Mouse (Mus musculus) gastrocnemius, adult 18-20 months (tissue): ENCODE results near the gene Prpf6. TPM values are rescaled to one million over a fixed set of nuclear protein-coding genes. Genes with fewer than 3 reads are reported as not detected.
A peak's percentile ranks its signal among the peaks of the same experiment; 100 is the strongest.

Experiments used
- DNase-seq: peaks from one replicate; pipeline ENCODE4 v3.0.0; 2021; ENCODE audit warnings: low spot score
- total RNA-seq, 2 experiments: library from RNA; stranded (reverse); gene quantifications; 2 replicates each; pipeline ENCODE4 v1.2.3; 2021

Gene Prpf6
- total RNA-seq, 2 experiments from 2014 or later, result 30.8 to 34.2 TPM

DNA sequence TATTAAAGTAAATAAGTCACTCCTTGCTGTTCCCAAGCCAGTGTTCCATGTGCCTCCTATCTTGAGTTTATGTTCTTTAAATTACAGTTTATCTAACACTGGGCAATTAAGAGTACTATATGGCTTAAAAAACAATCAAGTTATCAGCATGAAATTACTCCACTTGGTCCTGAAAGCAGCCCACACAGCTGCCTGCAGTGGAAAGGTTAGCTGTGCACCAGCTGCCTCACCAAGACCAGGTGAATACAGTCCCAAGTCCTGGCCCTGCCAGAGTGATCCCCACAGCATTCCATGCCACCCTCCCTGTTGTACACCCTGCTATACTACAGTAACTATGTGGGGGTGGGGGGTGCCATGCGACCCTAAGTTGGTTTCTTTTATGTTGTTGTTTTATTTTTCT, 61.9 kb downstream of the Prpf6 start:
- DNase-seq, result no peak

GRCm38 (mm10) chr2:181656734-181657133, 65.1 kb downstream of the Prpf6 start, which contains the start of gene Gm29797:
Gene Gm29797 (plus strand): TSS chr2:181657034.
- DNase-seq, result no peak

DNA sequence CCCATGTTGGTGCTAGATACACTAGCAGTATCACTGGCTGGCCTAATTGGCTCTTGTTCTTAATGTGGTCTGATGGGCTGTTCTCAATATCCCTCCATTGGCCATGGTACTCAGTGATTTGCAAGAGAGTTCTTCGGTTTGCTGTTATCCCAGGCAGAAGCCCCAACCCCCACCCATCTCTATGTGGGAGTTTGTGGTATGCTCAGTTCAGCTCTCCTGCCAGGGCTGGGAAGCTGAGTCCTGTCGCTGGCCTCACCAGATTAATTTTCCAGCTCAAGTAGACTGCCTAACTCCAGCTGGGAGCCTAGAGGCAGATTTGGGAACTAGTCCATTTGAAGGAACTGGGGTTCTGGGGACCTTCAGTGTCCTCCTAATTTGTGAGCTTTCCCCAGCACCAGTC, 65.8 kb downstream of the Prpf6 start:
- no peak for DNase-seq

- DNase-seq, result no peak
Measured at GRCm38 (mm10) chr2:181658528-181658927, 66.9 kb downstream of the Prpf6 start.

DNA sequence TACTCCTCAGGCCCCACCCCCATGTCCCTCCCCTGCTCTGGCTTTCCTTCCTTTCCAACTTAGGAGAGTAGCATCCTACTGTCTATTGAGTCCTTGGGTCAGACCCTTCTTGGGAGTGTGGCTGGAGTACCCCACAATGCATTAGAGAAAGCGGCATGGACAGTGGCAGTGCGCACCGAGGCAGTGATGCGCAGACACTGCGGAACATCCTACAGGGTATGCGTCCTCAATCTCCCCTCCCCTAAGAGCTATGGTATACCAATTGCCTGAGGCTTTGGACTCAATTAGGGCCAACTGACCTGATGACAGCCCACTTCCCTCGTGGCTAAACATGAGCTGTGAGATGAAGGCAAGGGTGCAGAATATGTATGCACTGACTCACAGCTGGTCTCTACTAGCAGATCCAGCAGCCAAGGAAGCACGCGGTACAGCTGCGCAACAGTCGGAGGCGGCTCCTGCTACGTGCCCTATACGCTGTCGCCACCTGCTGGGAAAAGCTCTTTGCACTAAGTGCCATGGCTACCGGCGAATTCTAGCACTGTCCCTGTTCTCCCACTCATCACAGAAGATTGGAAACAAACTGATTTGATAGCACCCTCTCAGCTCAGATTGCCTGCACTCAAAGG, 67.4 kb downstream of the Prpf6 start:
- DNase-seq, result peak; percentile 40

GRCm38 (mm10) chr2:181659609-181660055, 68.0 kb downstream of the Prpf6 start:
- peak; percentile 84 for DNase-seq

DNA sequence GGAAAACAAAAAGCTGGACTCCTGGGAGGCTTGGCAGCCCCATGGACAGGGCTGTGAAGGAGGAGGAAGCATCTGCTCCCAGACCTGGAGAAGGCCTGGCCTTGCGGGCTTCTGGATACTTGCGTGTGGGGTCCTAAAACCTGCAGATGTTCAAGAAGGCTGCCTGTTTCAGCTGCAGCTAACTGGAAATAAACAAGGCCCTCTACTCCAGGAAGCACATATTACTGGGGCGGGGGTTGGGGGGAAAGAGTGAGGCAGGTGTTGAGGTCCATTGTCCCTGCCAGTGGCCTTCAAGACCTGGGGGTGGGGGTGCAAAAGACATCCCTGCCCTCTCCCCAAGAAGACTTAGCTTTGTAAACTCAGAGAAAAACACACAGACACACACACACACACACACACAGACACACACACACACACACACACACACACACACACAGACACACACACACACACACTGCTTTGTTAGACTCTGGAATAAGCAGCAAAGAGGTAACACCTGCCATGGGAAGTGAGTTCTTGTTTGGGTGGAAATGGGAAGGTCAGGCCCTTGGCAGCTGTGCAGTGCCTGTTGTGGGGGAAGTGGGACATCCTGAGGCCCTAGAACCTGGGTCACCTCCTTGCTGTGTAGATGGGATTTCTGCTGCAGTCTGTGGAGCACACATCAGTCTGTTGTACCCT, 71.1 kb downstream of the Prpf6 start:
- no peak for DNase-seq

- no peak for DNase-seq
Measured at GRCm38 (mm10) chr2:181663298-181663630, 71.6 kb downstream of the Prpf6 start.

- no peak for DNase-seq
Measured at GRCm38 (mm10) chr2:181670285-181670912, 78.7 kb downstream of the Prpf6 start.

DNA sequence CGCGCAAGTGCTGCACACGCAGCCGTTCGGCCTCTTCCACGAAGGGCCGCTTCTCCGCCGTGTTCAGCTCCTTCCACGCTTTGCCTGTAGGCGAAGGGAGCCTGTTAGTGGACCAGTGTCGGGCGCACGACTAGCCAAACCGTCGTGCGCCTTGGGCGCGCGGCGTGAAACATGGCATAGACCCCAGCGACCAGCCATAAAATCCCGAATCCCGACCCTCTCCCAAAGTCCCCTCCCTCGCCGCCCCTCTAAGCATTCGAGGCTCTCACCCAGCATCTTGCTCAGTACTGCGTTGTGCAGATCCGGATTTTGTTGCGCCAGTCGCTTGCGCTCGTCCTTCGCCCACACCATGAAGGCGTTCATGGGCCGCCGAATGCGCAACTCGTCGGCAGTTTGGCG, 79.2 kb downstream of the Prpf6 start:
- no peak for DNase-seq

DNA sequence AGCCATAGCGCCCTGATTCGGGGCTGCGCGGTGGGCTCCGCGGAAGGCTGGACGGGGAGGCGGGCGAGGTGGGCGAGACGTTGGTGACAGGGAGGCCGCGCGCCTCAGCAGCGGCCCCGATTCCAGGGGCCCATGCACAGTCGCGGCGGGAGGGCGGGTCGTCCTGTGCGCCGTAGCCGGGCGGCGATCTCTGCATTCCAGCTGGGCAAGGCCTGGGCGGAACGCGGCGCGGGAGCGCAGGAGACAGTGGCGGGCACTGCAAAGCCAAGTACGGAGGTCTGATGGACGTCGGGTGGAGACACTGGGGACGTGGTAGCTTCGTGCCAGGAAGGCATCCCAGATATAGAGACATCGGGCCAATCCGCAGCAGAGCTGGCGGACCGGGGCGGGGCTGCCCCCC, 79.7 kb downstream of the Prpf6 start, which contains the start of gene Sox18:
Gene Sox18, minus strand, starts transcription at position 315 of the 400 bp plus-strand sequence.
- DNase-seq, result peak; percentile 40

DNA sequence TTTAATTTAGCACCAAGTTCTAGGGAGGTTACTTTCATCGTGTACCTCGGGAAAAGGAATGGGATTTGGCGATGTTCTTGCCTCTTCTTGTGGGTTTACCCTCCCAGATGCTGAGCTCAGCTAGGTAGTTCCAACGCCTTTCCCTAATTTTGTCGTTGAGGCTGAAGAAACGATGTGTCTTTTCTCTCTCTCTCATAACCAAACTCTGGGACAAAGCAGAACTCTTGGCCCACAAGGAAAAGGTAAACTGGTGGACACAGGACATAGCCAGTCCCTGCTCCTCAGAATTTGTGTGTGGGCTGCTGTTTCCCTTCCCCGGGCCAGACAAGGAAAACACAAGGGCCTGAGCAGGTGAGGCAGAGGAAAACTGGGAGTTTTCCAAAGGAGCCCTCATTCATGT, 80.3 kb downstream of the Prpf6 start:
- DNase-seq, result no peak

DNA sequence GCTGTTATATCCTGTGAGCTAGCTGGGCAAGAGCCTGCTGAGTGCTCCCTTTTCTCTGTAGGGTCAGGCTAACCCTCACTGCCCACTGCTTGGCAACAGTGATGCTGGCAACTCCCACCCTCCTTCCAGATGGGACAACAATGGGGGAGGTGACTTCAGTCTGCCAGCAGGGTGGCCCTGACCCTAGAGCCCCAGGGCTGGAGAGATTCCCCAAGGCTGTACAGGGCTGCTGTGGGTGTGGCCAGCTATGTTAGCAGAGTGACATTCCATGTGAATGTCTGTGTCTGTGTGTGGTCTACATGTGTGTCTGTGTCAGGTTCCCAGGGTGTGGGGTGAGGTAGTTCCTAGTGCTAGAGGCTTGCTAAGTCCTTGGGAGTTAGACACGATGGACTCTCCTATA, 81.8 kb downstream of the Prpf6 start:
- no peak for DNase-seq

DNA sequence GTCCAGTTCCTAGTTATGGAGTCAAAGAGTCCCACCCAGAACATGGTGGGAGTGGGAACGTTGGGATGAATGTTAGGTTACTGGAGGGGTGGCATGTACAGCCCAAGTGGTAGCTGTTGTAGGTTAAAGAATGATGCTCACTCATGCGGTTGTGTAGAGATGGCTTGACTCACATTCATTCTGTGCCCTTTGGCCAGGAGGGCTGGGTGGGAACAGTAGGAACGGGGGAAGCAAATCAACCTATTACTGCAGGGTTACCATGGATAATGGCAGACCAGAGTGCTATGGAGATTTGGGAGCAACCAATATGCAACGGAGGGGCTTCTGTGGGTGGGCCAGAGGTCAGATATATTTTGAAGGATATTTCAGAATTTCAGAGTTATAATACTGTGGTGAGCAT, 83.3 kb downstream of the Prpf6 start:
- DNase-seq, result no peak

DNA sequence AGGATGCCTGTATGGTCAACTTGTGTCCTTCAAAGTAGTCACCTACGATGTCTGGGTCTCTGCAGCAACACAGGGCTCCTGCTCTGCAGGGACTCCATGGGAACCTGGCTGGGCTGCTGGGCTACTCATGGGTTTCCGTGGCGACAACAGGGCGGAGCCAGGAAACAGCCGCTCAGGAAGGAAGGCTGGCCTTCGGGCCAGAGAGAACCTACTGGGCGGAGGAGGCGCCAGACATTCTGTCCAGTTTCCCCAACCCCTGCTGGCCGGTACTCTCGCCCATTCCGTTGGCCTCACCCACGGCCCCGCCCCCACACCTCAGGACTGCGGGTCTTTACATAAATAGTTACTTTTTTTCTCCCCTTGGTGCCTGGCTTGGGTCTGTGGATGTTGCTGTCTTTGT, 83.8 kb downstream of the Prpf6 start:
- DNase-seq, result peak; percentile 40

- DNase-seq, result no peak
Measured at GRCm38 (mm10) chr2:181676424-181676823, 84.8 kb downstream of the Prpf6 start.

DNA sequence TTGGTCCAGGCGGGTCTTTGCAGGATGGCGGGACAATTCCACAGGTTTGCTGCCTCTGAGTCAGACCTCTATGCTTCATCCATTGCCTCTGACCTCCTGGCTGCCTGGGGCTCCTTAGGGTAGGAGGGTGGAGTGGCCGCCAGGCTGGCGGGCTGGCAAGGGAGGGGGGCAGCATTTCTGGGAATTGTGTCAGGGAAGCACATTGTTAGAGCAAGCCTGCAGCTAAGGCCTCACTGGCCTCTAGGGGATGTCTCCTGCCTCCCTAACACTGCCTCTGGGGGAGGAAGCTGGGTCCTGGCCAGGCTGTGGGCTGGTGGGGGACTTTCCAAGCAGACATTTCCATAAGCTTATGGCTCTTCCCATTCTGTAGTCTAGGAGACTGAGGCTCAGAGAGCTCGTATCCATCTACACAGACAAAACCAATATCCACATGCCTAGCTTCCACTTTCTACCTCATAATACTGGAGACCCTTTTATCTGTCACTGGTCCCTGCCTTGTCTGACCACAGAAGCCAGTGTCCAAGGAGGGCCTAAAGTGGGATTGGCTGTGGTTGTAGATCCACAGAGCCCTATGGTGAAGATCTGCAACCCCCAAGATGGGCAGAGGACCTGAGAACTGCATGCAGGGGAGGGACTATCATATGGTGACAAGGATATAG, 85.6 kb downstream of the Prpf6 start:
- DNase-seq, result peak; percentile 34

DNA sequence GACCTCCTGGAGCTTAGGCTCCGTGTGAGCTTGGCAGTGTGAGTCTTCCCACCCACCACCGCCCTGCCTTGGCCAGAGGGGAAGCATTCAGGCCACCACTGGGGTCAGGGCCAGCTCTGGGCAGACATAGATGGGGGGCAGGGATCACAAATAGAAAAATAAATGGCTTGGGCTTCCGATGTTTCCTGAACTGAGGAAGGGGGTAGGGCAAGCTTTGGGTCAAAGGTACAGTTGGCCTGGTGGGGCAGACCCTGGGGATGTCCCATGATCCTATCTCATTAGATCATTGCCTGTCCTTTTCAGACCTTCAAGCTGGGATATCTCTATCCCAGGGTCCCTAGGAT, 86.1 kb downstream of the Prpf6 start:
- DNase-seq, result no peak

GRCm38 (mm10) chr2:181678780-181679179, 87.1 kb downstream of the Prpf6 start:
- peak; percentile 72 for DNase-seq

GRCm38 (mm10) chr2:181679951-181680715, 88.5 kb downstream of the Prpf6 start, which contains the start of gene Tcea2:
Gene Tcea2 (plus strand): TSS chr2:181680310.
- peak; percentile 65 for DNase-seq

GRCm38 (mm10) chr2:181680716-181681117, 89.0 kb downstream of the Prpf6 start:
- no peak for DNase-seq

DNA sequence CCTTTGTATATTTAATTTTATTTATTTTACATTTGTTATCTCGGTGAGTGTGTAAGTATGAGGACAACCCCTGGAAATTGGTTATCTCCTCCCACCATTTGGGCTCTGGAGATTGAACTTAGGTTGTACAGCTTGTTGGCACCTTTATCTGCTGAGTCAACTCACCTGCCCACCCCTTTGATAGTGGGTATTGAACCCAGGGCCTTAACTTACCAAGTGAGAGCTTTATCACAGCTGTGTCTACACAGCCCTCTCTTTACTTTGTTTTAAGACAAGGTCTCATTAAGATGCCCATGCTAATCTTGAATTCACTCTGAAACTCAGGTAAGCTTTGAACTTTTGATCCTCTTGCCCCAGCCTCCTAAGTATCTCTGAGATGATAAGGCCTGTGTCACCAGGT, 90.3 kb downstream of the Prpf6 start:
- DNase-seq, result no peak
